Mouse (Mus musculus) olfactory bulb, adult 2 months (tissue): ENCODE data around the gene Catsper2.

Source experiments
- CTCF ChIP-seq: fragments of 200-500 bp; IDR thresholded peaks from 2 replicates; pipeline ENCODE4 v1.5.1; 2012; ENCODE audit warnings: low read depth, mild to moderate bottlenecking, low read length, moderate library complexity; ENCODE audit not compliant: insufficient read depth
- POLR2A ChIP-seq: fragments of 200-500 bp; IDR thresholded peaks from 2 replicates; pipeline ENCODE4 v1.6.1; 2012; ENCODE audit warnings: mild to moderate bottlenecking, low read depth, low read length, moderate library complexity; ENCODE audit not compliant: insufficient read depth

DNA sequence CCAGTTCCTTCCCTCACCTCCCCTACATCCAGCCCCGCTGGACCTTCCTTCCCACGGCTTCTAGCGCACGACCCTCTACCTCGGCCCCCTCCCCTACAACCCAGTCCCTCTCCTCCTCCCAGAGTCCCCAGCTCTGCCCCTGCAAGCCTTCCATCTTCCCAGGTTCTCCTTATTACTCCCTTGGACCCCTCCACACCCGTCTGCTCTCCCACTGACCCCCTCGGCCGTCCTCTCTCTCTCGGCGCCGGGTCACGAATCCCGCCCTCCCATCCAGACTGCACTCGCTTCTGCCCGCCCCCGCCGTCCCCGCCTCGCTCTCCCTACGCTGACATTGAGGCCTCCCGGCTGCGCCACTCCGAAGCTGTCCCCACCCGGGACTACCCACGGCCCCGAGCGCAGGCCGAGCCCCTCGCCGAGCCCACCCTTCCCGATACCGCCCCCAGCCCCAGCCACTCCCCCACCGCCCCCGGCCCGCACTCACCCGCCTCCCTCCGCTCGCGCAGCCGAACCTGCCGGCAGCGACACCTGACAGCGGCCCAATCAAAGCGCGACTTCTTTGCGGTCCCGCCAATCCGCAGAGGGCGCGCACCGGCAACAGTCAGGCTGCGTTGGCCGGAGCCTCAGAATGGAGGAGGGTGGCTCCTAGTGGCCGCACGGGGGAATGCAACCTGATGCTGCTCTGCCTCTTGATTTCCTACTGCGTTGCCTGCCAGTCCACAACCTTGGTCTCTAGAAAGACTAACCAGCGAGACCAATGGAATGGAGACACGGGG lies 58.6 kb downstream of the Catsper2 start, which contains the start of gene Ppip5k1:
- TF ChIP-seq POLR2A (peak; percentile 33; the same call in 1 of the 2 replicates), CTCF (peak; percentile 88)
